Mouse (Mus musculus) myocyte (in vitro differentiated cells): ENCODE data around the gene Iscu.

Experiments
- E2F4 ChIP-seq: IDR thresholded peaks from one replicate; pipeline ENCODE4 v1.6.1; 2011; ENCODE audit warnings: mild to moderate bottlenecking, control low read depth, moderate library complexity; ENCODE audit not compliant: insufficient read depth
- MAX ChIP-seq: IDR thresholded peaks from one replicate; pipeline ENCODE4 v1.6.1; 2011; ENCODE audit warnings: low read depth, mild to moderate bottlenecking, control low read depth
- MYOD1 ChIP-seq, 3 experiments: IDR thresholded peaks; one replicate each; pipeline ENCODE4 v1.6.1; 2011; ENCODE audit warnings: control low read depth in 2 of 3, low read depth in 2 of 3, mild to moderate bottlenecking in 2 of 3, moderate library complexity in 1 of 3; ENCODE audit not compliant: insufficient read length in 2 of 3, control insufficient read depth in 1 of 3
- MYOG ChIP-seq, 3 experiments: IDR thresholded peaks; one replicate each; pipeline ENCODE4 v1.6.1; 2011; ENCODE audit warnings: control low read depth in 2 of 3, low read depth in 2 of 3, mild to moderate bottlenecking in 2 of 3; ENCODE audit not compliant: insufficient read length in 2 of 3, control insufficient read depth in 1 of 3, insufficient read depth in 1 of 3
- POLR2A ChIP-seq: IDR thresholded peaks from one replicate; pipeline ENCODE4 v1.6.1; 2011; ENCODE audit warnings: low read depth, mild to moderate bottlenecking, control low read depth, moderate library complexity; ENCODE audit not compliant: insufficient read length
- POLR2AphosphoS2 ChIP-seq: IDR thresholded peaks from one replicate; pipeline ENCODE4 v1.6.1; 2011; ENCODE audit warnings: low read depth, control low read depth; ENCODE audit not compliant: insufficient read length
- REST ChIP-seq: IDR thresholded peaks from one replicate; pipeline ENCODE4 v1.6.1; 2011; ENCODE audit warnings: mild to moderate bottlenecking, control low read depth, moderate library complexity; ENCODE audit not compliant: insufficient read depth, insufficient read length
- SRF ChIP-seq: IDR thresholded peaks from one replicate; pipeline ENCODE4 v1.6.1; 2011; ENCODE audit warnings: low read depth; ENCODE audit not compliant: control insufficient read depth, insufficient read length
- TCF12 ChIP-seq: IDR thresholded peaks from one replicate; pipeline ENCODE4 v1.6.1; 2011; ENCODE audit warnings: mild to moderate bottlenecking, control low read depth; ENCODE audit not compliant: poor library complexity, insufficient read depth, severe bottlenecking
- TCF3 ChIP-seq: IDR thresholded peaks from one replicate; pipeline ENCODE4 v1.6.1; 2011; ENCODE audit warnings: low read depth, control low read depth; ENCODE audit not compliant: insufficient read length
- USF1 ChIP-seq: IDR thresholded peaks from one replicate; pipeline ENCODE4 v1.6.1; 2011; ENCODE audit warnings: low read depth, mild to moderate bottlenecking, control low read depth, moderate library complexity

DNA sequence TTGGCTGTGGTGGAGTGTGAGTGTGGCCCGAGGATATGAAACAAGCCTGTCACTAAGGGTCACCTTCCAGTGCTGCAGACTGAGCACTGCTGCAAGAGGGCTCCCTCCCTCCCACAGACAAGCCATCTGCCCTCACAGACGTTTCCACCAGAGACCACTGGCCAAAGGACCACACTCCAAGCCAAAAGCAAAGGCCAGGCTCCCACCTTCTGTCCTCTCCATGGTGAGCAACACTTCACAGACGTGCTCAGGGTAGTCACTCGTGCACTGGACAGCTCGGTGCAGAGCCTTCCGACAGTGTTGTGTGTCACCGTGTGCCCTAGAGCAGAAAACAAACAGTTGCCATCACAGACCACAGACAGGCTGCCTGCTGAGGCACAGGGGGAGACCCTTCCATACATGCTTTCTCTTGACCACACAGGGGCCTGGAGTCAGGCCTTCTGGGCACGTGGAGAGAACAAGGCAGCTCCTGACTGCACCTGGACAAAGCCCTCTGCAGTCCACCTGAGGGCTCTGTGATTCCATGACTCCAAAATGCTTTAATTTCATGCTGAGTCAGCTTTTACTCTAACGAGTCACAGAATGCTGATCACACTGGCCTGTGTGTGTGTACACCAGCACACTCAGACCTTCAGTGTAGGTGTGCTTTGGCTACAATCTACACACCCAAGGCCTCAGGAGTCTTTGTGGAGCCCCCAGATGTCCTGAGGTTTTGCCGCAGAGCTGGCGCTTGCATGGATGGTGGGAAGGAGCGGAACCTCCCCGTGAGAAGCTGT is 23.8 kb upstream of the Iscu start:
- TF ChIP-seq POLR2A (no peak), MYOD1 (IDR thresholded peaks at IDR 0.05; ENCODE audit: control insufficient read depth in 1 of 3, insufficient read length in 2 of 3, low read depth in 2 of 3) (no peak), REST (no peak), USF1 (no peak), SRF (no peak), E2F4 (no peak), MAX (no peak), MYOG (IDR thresholded peaks at IDR 0.05; ENCODE audit: control insufficient read depth in 1 of 3, insufficient read depth in 1 of 3, insufficient read length in 2 of 3, low read depth in 2 of 3) (no peak), TCF12 (no peak), TCF3 (no peak), POLR2AphosphoS2 (no peak)
